7 mouse cellular contexts compared by ENCODE assay signal in the genomic region with DNA sequence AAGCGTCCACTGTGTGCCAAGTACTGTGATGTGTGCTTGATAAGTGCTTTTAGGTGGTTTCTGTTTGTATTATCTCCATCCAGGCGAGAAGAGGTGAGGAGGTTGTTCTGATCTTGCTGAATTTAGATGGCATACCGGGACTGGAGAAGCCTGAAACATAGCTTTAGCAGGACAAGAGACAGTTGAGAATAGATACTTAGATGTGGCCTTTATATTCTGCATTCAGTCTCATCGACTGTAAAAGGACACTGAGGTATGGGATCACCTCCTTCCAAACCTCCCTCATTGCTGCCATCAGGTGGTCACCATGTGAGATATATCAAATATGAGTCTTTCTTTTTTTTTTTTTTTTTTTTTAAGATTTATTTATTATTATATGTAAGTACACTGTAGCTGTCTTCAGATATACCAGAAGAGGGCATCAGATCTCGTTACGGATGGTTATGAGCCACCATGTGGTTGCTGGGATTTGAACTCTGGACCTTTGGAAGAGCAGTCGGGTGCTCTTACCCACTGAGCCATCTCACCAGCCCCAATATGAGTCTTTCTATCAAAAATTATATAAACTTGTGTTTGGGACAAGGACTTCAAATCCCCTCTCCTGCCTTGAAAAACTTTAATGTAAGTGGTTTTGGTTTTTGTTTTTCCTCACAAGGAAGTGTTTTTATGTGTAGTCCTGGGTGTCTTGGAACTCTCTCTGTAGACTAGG. TPM values are rescaled to one million over a fixed set of nuclear protein-coding genes. Genes with fewer than 3 reads are reported as not detected.
DNase-seq lines count a peak whose midpoint lies in the region; ATAC-seq and TF ChIP-seq lines count a peak whose summit lies in the region.
"Not testable (repeated sequence)": the region's sequence is repeated elsewhere in the genome, so short reads cannot be mapped to it uniquely, and the experiment has no call there.

No protein-coding gene starts in this region.

- not testable (repeated sequence) for TF ChIP-seq POLR2A in cortical plate, adult 2 months (IDR thresholded peaks at IDR 0.05; ENCODE audit: extremely low read depth, insufficient read depth, low read length)

- WGBS in limb, embryonic 13.5 days: 29% methylated on average over 6 of the region's 7 CpGs

- ATAC-seq in inflammation-experienced regulatory T-cells, adult 6 months: peak; percentile 36
- not testable (repeated sequence) for ATAC-seq in limb, embryonic 13.5 days (ENCODE audit: low FRiP score, low read depth)
- ATAC-seq in megakaryocyte progenitor cell, adult 5-6 weeks (replicated peaks; ENCODE audit: poor library complexity): peak; percentile 32

- H3K9me3 ChIP-seq in limb, embryonic 13.5 days: not testable (repeated sequence)

- peak overlapping the region; percentile 68 for H3K9ac ChIP-seq in limb, embryonic 13.5 days

- H3K4me1 ChIP-seq in cortical plate, adult 2 months (ENCODE audit: control insufficient read depth, insufficient read depth, low read length); limb, embryonic 13.5 days: not testable (repeated sequence)

- peak overlapping the region; percentile 69 for H3K27ac ChIP-seq in cortical plate, adult 2 months (ENCODE audit: insufficient read depth, low read length)
- H3K27ac ChIP-seq in limb, embryonic 13.5 days: peak overlapping the region; percentile 52; the same call in 1 of the 2 replicates

- H3K4me2 ChIP-seq in limb, embryonic 13.5 days (replicated peaks): peak overlapping the region; percentile 79

- peak; percentile 29 for DNase-seq in adrenal gland, adult 2 months
- peak; percentile 31 for DNase-seq in gastrocnemius, adult 18-20 months (ENCODE audit: low spot score)
- peak; percentile 41 for DNase-seq in right cerebral cortex, adult 18-20 months

- peak overlapping the region; percentile 65 for H3K4me3 ChIP-seq in cortical plate, adult 2 months (ENCODE audit: insufficient read depth, low read length)
- H3K4me3 ChIP-seq in limb, embryonic 13.5 days: peak overlapping the region; percentile 98

- H3K36me3 ChIP-seq in limb, embryonic 13.5 days: peaks cover 24% of the 10 kb centered on the region

- TF ChIP-seq CTCF in cortical plate, adult 2 months (IDR thresholded peaks at IDR 0.05; ENCODE audit: extremely low read depth, insufficient read depth, low read length): 0 out of 2 replicates have a peak, but pooled peaks have one; percentile 20

- not testable (repeated sequence) for H3K27me3 ChIP-seq in limb, embryonic 13.5 days

RNA-seq across cellular contexts. Expression of gene Pdhb, which starts 0.9 kb away (rescaled TPM):
- 100 to 1,000 TPM; 325 to 340 TPM for total RNA-seq in adrenal gland, adult 2 months (2021)
- 44.5 and 51.2 TPM in 2 replicates for polyA plus RNA-seq in adrenal gland, adult 2 months (2012; rRNA removed)
- polyA plus RNA-seq in cortical plate, adult 2 months (2012; rRNA removed): 198 and 200 TPM in 2 replicates
- 100 to 1,000 TPM; 272 to 299 TPM for total RNA-seq in gastrocnemius, adult 18-20 months (2021)
- 100 to 1,000 TPM; 127 to 152 (median 143) TPM for polyA plus RNA-seq in inflammation-experienced regulatory T-cells, adult 6 months (2017; shearing (Covaris generic))
- polyA plus RNA-seq in limb, embryonic 13.5 days (2015; fragmentation: Nextera tagmentation; extraction: Ambion mirVana): 206 and 208 TPM in 2 replicates
- 84.6 and 98.4 TPM in 2 replicates for total RNA-seq in megakaryocyte progenitor cell, adult 5-6 weeks (2015)
- total RNA-seq in megakaryocyte progenitor cell, adult 5-6 weeks (2017): 144 and 170 TPM in 2 replicates

RNA-seq across cellular contexts. Expression of gene Kctd6, which starts 40.2 kb away (rescaled TPM):
- total RNA-seq in adrenal gland, adult 2 months (2021): 10 to 100 TPM; 14.3 to 16.3 TPM
- polyA plus RNA-seq in adrenal gland, adult 2 months (2012; rRNA removed): 3.6 and 4.0 TPM in 2 replicates
- 36.7 and 38.8 TPM in 2 replicates for polyA plus RNA-seq in cortical plate, adult 2 months (2012; rRNA removed)
- 1 to 10 TPM; 7.7 to 8.4 TPM for total RNA-seq in gastrocnemius, adult 18-20 months (2021)
- 1 to 10 TPM; 1.9 to 3.6 (median 3.0) TPM for polyA plus RNA-seq in inflammation-experienced regulatory T-cells, adult 6 months (2017; shearing (Covaris generic))
- polyA plus RNA-seq in limb, embryonic 13.5 days (2015; fragmentation: Nextera tagmentation; extraction: Ambion mirVana): 7.8 and 11.5 TPM in 2 replicates
- 4.2 and 4.7 TPM in 2 replicates for total RNA-seq in megakaryocyte progenitor cell, adult 5-6 weeks (2015)
- 3.9 and 5.2 TPM in 2 replicates for total RNA-seq in megakaryocyte progenitor cell, adult 5-6 weeks (2017)
